Mouse (Mus musculus) right cerebral cortex, postnatal 10 days (tissue): Measurements from ENCODE around the gene Vsig10l.
A peak's percentile ranks its signal among the peaks of the same experiment; 100 is the strongest.

Experiments used
- DNase-seq, 2 experiments: peaks; one replicate each; pipeline ENCODE4 v3.0.0; 2021; ENCODE audit warnings: low spot score in 2 of 2

Gene Vsig10l

DNA sequence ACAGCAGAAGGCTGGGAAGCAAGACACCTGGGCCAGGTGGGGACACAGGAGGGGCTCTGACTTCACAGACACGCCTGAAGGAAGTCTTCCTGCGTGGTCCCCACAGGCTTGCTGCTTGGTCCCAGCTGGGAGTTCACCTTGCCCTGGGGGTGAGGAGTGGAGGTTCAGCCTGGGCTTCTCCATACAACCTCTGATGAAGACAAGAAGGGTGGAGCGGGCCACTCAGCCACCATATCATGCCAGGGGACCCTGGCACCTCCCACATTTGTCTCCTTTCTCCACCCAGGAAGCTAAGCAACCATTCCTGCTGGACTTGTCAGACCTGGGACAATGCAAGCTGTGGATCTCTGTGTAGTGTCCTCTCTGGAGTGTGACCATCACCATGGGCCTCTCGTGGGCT lies at the start of gene Vsig10l:
Vsig10l (plus strand) TSS at position 301 of the 400 bp plus-strand sequence.
- no peak for DNase-seq

DNA sequence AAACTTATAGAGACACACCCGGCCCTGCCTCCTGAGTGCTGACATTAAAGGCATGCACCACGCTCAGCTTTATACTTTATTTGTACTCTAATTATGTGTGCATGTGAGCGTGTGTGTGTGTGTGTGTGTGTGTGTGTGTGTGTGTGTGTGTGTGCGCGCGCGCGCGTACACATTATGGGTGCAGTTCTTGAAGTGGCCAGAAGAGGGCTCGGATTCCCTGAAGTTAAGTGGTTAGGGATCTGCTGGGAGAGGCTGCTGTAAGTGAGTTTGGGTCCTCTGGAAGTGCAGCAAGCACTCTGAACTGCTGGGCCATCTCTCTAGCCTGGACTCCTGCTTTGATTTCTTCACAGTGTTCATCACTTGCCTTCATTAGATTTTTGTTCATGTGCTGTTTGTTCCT lies 45.7 kb upstream of the Vsig10l start:
- DNase-seq = no peak

DNA sequence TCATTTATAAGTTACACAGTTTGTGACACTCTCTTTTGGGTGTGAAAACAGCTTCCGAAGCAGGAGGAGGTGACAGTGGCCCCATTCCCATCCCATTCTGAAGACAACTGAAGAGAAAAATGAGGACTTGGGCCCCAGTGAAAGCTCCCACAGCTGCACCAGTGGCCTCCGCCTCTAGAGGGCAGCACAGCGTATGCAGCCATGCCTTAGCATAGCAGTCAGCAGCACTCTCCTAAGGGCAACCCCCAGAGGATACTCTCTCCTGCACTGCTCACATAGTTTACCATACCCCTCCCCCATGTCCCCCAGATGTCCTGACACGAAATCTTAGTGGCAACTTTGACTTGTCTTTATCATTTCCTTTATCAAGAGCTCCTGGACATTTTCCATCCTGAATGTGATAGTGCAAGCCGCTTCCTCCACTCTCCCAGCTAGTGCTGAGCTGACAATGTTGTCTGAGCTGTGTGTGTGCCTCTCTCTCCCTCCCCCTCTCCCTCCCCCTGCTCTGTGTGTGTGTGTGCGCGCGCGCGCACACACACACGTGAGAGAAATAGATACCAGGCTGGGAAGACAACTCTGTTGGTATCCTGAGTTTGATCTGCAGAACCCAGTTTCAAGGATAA lies 39.8 kb upstream of the Vsig10l start:
- peak; percentile 70 to 84 for DNase-seq

DNA sequence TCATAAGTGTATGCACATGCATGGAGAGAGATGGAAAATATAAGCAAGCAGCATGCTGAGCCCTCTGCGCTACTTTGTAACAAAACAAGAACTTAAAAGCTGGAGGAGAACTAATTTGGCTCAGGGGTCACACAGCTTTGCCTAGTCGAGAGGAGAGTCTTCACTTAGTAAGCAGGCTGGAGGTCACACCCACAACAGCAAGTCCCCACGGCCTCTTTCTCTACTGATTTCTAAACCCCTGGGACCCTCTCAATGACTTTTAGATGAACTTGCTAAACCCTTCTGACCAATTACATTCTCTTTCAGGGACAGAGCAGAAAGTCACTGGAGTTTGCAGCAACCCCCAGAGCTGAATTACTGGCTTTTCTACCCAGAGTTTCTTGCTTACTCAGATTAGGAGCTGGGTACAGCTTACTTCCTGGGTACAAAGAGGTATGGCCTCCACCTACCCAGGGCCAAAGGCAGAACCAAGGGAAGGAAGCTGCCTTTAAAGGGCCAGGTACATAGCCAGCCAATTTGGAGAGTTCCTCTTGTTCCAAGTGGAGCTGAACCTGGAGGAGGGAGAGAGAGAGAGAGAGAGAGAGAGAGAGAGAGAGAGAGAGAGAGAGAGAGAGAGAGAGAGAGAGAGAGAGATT lies 38.8 kb upstream of the Vsig10l start:
- no peak for DNase-seq

DNA sequence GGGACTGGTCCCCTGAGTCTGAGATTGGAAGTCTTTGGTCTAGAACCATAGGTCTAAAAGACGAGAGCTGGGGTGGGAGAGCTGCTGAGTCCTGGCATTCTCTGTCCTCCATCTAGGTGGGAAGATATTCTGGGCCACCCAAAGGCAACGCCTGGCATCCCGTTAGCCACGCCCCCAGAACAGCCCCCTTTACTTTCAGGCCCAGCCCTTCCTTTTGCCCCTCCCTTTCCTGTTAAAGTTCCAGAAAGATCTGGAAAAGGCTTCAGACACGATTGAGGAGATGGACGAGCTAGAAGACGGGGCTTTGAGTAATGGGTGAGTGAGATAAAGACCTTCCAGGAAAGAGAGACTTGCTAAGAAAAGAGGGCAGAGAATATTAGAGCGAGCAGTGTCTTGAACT lies 35.5 kb upstream of the Vsig10l start, which contains the start of gene Lim2:
Lim2 (plus strand) TSS at position 265 of the 400 bp plus-strand sequence.
- DNase-seq = no peak

DNA sequence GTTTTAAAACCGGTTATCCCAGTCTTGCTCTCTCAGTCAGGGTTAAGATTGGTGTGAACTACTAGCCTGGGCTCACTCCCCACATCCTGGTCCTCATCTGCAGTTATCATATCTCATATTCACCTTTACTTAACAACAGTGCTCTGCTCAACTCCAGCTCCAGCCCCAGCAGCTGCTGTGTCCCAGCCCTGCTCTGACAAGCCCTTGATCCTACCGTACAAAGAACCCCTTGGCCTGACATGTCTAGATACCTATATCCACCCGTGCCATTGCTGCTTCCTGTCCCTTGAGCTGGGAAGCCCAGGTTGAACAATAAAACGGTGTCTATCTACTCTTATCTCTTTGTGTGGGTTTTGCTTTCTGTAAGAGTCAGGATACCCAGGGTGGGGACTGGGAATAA lies 33.5 kb upstream of the Vsig10l start:
- DNase-seq = no peak

DNA sequence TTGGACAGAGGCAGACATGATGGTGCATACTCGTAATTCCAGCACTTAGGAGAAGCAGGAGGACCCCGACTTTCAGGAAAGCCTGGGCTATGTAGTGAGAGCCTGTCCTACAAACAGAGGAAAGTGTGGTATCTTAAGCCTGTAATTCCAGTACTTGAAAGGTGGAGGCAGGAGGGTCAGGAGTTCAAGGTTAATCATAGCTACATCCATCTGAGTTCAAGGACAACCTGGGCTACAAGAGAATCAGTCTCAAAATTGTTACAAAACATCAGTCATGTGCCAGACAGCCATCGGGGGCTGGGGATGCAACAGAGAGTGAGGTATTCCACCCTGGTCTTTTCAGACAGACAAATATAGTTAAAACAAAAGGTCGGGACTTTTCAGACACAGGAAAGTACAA lies 30.1 kb upstream of the Vsig10l start:
- DNase-seq = no peak

DNA sequence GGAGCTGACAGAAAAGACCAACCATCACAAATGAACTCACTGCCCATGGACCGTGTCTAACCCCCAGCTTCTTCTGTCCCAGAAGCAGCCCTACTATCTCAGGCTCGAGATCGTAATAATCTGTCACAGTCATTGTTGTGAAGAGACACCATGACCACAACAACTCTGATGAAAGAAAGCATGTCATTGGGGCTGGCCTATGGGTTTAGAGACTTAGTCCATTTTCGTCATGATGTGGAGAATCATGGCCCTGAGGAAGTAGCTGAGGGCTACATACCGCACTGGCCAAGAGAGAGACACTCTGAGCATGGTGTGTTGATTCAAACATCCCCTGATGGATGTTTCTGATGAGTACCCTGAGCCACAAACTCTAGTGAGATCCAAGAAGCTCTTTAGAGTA lies 28.3 kb upstream of the Vsig10l start:
- DNase-seq = no peak

DNA sequence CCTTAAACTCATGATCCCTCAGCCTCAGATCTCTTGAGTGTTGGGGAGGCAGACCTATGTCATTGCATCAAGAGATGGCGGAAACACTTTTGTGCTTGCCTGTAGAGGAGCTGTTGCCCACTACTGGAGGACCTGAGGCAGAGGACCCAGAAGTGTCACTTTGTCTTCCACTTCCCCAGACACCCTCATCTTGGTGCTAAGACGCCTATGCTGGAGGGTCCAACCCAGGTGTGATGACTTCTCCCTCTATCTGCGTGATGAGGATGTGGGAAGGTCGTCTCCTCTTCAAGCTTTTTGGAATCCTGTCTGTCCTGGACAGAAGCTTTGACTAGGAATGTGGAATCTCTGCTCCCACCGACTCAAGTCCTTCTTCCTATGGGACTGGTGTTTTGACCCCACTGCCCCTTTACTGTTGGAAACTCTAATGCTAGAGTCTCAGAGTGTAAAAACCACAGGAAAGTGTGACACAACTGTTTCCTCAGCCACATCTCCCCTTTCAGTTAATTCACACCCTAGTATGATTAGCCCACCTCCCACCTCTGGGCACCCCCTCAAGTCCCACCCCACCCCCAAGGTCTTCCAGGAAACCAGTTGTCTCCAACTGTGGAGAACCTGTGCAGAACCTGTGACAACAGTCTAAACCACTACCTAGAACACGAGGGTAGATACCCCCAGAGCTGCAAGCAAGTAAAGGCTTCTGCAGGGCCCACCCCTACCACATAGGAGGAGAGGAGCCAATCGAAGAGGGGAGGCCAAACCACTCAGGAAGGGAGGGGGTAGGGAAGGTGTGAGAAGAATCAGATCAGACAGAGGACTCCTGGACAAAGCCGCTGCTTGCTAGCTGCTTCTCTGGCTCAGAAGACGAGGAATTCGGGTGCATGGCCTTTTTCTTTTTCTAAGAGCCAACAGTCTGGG lies 26.4 kb upstream of the Vsig10l start, which contains the start of gene Nkg7:
Nkg7 (plus strand) TSS at position 733 of the 915 bp plus-strand sequence.
- DNase-seq = no peak

DNA sequence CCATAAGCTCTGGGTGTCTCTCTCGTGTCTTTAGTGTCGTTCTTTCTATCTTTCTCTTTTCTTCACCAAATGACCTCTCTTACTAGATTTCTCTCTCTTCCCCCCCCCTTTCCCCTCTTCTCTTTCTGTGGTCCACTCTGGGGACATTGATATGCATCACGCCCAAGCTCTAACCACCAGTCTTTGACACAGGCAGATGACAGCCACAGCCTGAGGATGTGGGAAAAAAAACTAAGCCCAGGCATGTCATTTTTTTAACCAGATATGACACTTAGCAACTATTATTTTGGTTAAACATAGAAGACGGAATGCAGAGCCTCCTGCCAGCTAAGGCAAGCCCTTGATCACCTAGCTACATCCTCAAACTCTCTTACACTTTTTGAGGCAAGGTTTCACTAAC lies 24.3 kb upstream of the Vsig10l start:
- DNase-seq = no peak

DNA sequence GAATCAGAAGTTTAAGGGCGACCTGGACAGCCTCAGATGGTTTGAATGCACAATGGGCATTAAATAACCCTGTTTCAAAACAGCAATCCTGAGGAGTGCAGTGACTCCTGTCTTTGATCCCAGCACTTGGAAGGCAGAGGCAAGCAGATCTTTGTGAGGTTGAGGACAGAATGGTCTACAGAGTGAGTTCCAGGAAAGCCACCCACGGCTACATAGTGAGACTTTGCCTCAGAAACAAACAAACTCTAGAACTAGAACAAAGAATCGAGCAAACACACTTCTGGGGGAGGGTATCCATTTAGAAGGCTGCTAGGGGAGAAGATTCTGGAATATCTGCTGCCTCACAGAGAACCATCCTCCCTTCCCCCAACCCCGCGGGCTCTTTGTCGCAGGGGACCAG lies 22.5 kb upstream of the Vsig10l start, which contains the start of gene Cldnd2:
Cldnd2 (plus strand) TSS at position 301 of the 400 bp plus-strand sequence.
- DNase-seq = no peak

DNA sequence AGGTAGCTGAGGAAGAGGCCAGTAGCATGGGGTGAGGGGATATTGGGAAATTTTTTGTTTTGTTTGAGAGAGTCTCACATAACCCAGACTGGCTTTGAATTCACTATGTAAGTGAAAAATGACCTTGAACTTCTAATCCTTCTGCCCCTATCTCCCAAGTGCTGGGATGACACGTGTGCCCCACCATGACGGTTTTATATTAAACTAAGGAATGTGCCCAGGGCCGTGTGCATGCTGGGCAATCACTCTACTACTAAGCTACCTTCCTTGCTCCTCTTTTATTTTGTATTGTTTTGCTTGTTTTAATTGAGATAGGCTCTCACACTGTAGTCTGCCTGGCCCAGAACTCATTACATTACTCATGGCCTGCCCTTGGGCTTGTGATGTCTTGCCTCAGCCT lies 21.9 kb upstream of the Vsig10l start:
- DNase-seq = no peak

DNA sequence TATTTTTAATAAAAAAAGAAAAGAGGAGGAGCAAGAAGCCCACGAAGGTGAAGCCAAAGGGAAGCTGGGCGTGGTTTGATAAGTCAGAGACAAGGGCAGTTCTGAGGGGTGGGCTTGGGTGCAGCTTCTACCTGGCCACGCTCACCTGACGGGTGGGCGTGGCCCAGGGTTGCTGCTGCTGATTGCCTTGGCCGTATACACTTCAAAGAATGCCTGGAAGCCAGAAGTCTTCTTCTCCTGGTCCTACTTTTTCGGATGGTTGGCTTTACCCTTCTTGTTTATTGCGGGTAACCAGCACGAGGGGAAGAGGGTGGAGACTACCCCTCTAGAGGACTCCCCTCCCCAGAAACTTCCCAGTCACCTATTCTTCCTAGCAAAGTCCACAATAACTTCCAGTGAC lies 20.3 kb upstream of the Vsig10l start:
- no peak for DNase-seq

DNA sequence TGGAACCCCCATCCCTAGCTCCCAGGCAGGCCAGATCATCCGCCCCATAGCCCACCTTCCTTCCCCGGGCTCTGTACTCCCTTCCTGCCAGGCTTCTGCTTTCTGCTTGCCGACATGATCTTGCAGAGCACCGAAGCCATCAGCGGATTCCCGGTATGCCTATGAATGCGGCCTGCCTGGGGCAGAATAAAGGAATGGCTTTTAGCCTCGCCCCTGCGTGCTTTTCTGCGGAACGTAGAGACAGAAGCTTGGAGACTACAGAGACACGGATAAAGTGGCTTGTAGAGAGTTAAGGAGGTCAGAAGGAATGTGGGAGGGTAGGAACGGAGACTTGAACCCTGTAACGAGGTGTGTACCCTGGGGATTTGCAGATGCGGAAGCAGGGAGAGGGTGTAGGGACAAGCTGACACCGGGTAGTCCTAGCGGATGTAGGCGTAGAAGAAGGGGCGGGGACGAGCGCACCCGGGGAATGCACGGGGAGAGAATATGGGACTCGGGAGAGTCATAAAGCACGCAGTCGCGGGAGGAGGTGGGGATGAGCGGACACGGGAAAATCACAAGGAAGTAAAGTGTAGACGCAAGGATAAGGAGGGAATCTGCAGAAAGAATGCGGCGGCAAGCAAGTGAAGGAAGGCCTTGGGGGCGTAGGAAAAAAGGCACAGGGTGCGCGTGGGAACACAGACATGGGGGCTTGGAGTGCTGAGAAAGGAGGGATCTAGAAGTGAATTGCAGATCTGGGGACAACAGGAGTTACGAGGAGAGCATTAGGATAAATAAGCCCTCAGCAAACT lies 19.6 kb upstream of the Vsig10l start:
- DNase-seq = peak; percentile 77 to 84

DNA sequence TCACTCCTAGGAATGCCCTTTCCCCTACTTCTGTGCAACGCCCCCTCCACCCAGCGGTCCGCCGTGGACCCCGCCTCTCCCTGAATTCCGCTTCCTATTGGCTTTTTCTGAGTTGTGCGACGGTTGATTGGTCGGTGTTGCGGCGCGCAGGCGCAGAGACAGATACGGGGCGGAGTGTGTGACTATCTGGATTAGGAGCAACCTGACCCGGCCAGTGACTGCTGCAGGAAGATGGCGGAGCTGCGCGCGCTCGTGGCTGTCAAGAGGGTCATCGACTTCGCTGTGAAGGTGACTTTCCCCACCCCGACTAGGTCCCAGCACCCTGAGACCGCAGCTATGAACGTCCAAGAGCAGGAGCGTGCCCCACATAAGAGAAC lies 19.0 kb upstream of the Vsig10l start, which contains the start of the genes Etfb and Gm45233:
Etfb (plus strand) TSS at position 167 of the 377 bp plus-strand sequence.
Gm45233 (plus strand) TSS at position 212 of the 377 bp plus-strand sequence.
- DNase-seq = peak; percentile 97 to 98

DNA sequence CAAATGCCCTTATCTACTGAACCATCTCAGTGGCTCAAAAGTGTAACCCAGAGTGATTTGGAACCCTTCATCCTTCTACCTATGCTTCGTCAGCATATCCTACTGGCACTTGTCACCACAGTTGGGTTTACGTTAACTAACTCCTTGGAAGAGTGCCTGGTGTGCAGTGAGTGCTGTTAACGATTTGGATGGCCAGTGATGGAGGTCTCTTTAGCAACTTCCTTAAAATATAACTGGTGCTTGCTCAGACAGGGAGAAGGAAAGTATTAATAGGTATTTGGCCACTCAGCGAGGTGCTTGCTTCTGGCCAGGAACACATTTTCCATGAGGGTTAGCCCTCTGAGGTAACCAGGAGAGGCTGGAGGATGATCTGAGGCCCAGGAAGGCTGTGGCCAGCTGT lies 15.2 kb upstream of the Vsig10l start:
- DNase-seq = no peak

DNA sequence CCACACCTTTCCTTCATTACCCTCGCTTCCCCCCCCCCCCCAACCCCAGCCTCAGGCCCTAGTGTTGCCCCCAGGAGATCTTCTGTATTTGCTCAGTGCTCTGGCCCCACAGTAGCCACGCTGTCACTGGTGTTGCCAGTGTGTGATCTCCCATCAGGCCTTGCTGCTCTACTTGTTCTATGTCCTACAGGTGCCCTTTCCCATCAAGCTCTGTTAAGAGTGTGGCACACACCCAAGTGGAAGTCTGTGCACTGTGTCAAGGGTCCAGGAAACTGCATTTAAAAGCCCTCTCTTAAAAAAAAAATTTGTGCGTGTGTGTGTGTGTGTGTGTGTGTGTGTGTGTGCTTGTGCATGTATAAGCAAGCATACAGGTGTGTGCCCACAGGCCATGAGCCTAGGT lies 14.7 kb upstream of the Vsig10l start:
- DNase-seq = no peak

DNA sequence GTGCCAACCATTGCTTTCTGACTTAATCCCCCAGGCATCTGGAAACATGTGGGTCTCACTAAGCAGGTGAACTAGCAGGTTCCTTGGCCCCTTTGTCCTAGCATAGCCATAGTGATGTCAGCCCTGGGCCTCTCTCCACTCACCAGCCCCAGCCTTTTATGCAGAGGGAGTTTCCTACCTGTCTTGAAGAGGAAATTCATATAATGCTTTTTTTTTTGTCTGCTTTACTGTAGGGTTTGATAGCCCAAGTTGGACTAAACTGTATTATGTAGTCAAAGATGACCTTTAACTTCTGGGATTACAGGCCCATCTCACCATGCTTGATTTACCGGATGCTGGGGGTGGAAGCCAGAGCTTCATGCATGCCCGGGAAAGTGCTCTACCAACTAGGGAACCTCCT lies 13.1 kb upstream of the Vsig10l start:
- DNase-seq = no peak

DNA sequence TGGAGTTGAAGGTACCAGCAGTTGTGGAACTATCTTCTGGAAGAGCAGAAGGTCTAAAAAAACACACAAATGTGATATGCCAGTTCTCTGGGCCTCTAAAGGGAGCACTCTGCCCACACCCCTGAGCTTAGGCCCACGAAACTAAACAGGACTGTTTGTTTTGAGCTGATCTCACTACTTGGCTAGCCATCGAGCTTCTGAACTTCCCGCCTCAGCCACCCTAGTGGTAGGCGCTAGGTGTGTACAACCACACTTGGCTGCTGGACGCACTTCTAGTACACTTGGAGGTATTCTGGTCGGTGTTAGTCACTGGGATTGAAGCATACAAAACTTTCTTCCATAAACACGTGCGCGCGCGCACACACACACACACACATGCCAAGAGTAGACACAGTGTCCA lies 11.2 kb upstream of the Vsig10l start:
- no peak for DNase-seq

DNA sequence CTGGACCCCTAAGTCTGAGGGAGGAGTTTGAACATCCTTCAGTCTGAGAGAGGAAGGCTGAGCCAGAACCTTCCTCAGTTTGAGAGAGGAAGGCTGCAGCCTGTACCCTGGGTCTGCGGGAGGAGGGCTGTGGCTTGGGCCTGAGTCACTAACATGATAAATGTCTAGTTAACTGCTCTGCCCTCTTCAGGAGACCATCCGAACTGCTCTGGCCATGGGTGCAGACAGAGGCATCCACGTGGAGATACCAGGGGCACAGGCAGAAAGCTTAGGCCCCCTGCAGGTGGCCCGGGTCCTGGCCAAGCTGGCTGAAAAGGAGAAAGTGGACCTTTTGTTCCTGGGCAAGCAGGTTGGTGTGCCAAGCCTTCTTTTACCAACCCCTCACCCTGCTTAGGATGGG lies 10.3 kb upstream of the Vsig10l start:
- DNase-seq = no peak

DNA sequence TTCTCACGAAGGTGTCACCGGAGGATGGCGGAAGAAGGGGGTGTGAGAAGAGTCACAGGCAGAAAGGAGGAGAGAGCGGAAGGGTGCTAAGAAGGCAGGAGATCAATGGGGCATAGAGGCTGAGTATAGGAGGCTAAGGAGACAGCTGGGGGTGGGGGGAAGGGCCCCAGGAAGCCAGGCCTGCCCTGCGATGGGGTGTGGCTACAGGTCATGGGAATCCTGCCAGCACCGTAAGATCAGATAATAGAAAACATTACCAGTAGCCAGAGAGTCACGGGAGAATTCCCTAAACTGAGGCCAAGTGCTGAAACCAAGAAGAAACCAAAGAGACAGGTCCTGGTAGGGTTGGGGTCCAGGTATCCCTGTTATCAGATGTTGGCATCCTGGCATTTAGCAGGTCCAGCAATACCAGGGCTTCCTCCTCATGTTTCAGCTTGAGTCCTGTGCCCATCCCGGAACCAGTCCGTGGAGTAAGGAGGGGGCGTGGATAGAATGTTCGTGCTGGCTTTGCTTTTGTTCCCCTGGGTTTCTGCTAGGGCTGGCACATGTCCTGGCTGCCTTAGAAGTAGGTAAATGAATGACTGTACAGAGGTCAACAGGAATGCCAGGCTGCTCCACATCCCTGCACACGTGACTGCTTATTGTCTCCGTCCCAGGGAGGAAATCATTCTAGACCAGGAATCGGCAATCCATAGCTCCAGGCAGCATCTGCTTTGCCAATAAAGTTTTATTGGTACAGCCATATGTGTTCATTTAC lies 9.2 kb upstream of the Vsig10l start:
- DNase-seq = no peak
